Mouse (Mus musculus): ENCODE measurements around the gene Nr2e3. TPM values are rescaled to one million over a fixed set of nuclear protein-coding genes. Genes with fewer than 3 reads are reported as not detected.
"Not testable (repeated sequence)": the region's sequence is repeated elsewhere in the genome, so short reads cannot be mapped to it uniquely, and the experiment has no call there.

The Nr2e3 gene
- total RNA-seq, 2 experiments from 2014 or later: not detected

DNA sequence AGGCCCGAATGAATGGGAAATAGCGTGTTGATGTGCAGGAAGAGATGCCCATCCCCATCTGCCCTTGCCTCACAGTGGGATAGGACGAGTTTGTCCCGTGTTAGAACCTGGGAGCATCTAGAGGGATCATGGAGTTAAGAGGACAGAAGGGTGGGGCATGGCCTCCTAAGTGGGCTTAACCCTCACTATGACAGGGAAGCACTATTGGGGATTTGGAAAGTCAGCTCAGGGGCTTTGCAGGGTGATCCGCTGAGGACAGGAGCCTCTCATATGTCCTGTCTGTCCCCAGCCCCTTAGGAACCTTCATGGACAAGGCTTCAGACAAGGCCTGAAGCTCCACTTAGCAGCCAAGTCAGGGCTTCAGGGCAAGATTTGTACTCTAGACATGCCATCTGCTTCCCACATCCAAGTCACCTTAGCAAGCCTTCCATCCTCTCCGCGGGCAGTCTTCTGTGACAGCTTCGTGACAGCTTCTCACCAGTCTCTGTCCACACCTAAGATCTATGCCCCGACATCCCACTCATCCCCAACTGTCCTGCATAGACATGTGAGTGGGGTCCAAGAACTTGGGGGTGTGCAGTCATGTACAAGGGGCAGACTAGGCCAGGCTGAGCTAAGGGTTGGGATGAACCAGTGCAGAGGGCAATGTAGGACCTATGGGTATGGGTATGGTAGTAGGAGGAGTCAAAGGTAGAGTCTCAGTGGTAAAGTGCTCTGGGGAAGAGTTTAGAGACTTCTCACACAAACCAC lies 9.3 kb downstream of the Nr2e3 start:
- no peak for DNase-seq

DNA sequence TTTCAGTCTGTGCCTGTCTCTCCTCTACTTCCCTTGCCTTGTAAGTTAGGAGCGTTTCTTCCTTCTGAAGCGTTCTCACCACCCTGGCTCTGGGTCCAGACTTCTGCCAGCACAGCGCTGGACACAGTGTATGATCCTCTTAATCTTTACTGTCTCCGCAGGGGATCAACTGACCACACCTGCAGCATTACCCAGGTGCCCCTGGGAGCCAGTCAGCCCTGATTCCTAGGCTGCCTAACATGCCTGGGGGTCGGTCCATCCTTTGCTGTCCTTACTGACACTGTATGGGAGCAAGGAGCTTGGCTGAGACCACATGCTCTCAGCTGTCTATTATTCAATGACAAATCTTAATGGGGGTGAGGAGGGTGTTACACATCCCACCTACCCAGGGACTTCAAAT lies 10.5 kb downstream of the Nr2e3 start:
- DNase-seq: no peak

DNA sequence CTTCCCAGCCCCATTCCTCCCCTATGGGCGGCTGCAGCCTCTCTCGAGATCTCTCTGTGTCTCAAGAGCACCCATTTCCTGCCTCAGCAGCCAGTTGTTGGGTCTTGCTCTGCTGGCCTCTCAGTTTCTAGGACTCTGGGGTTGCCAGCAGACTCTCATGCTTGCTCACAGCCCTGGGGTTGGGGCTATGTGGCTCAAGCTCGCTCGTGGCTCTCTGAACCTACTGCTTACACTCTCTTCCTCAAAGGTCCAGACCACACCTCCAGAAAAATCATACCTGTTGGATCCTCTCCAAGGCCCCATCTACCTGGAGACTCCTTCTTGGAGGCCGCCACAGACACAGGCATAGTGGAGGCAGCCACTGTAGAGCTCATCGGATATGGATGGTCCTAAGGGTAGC lies 10.9 kb downstream of the Nr2e3 start:
- no peak for DNase-seq

DNA sequence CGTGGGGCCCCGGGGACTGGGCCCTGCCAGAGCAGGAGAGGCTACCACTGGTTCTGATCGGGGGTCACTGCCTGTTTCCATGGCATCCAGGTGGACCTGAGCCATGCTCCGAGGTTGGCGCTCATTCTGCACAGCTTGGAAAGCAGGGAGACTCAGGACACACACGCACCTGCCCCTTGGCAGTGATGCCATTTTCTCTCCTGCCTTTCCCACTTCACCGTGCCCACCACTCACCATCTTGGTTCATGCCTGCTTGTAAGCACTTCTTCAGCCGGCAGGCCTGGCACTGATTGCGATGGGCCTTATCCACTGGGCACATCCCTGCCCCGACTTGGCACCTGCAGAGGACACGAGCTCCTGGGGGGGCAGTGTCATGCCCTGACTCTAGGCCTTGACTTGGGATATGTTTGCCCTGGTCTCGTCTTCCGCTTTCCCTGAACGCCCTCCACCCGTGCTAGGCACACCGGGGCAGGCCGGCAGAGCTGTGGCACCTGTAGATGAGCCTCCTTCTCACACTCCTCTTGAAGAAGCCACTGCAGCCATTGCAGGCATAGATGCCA lies 11.7 kb downstream of the Nr2e3 start:
- no peak for DNase-seq

DNA sequence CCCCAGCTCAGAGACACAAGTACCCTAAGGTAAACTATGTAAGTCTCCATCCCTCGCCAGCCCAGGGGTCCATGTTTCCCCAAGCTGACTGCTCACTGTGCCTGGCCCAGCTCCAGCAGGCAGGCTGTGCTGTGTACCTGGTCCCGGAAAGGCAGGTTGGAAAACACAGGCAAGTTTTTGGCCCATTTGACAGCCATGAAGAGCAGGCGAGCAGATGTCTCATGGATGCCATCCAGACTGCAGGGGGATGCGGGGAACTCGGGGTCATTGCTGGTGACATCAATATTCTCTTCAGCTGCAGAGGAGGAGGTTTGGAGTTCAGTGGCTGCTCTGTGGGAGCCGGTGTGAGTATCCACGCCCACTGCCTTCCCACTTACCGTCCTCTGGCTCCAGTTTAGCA lies 12.2 kb downstream of the Nr2e3 start:
- no peak for DNase-seq

DNA sequence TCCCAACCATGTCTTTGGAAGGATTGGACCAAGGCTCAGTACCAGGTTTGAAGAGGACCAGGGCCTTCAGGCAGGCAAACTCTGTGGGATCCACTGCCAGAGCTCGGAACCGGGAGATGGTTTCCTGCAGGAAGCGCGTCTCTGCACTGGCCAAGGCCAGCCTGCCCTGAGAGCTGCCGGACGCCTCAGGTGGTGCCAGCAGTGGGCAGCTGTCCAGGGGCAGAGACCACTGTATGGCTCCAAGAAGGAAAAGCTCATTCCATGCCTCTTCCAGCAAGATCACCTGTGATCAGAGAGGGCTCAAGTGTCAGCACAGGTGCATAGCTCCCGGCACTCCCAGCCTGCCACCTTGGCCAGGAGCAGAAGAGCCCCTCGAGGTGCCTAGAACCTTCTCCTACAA lies 13.2 kb downstream of the Nr2e3 start:
- peak; percentile 33 to 52 for DNase-seq

DNA sequence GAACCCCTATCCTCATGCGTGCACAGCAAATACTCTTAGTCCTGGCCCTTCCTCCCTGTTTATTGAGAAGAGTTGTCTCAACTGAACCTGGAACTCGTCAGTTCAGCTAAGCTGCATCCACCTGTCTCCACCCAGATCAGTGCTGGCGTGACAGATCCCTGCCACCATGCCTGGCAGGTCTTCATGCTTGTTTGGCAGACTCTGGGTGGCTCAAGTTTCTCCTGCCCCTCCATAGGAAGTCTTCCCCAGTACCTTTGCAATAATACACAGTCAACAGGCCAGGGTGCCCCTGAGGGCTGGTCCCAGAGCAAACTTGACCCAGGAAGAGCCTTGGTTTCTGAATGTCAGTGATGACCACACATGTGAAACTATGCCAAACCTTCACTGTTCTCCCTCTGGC lies 15.2 kb downstream of the Nr2e3 start:
- no peak for DNase-seq

DNA sequence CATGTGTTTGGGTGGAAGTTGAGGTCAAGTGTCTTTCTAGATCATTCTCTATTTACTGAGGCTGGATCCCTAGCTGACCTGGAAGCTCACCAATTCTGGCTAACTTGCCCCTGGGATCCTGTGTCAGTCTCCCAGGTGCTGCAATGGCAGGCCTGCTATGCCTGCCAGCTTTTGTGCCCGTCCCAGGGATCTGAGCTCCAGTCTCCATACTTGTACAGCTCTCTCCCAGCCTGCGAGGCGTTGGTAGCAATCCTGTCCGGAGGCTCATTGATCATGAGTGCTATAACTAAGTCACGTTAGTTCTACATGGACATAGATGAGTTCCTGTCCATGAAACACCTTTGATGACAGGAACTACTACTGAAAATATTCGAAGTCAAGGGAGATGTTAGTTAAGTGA lies 16.6 kb downstream of the Nr2e3 start:
- no peak for DNase-seq

DNA sequence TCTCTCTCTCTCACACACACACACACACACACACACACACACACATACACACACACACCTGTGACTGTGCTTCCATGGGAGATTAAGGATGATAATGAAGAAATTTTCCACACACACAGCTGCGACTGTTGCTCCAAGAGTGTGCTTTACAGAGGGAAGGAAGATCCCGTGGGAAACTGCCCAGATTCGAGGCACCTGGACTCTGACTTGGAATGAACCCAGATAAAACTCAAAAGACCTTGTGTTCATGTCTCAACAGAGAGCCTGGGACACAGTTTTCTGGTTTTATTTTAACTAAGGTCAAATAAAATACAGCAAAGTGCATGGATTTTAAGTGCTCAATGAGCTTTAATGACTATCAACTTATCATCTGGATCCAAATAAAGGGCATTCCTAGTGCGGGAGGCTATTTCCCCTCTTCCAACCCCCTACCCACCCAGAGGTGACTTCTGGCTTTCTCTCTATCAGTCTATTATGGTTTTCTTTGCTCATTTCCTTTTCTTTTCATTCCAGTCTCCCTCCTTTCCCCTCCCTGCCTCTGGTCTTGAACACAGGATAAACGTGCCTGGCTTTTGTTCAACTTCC lies 17.9 kb downstream of the Nr2e3 start:
- no peak for DNase-seq

DNA sequence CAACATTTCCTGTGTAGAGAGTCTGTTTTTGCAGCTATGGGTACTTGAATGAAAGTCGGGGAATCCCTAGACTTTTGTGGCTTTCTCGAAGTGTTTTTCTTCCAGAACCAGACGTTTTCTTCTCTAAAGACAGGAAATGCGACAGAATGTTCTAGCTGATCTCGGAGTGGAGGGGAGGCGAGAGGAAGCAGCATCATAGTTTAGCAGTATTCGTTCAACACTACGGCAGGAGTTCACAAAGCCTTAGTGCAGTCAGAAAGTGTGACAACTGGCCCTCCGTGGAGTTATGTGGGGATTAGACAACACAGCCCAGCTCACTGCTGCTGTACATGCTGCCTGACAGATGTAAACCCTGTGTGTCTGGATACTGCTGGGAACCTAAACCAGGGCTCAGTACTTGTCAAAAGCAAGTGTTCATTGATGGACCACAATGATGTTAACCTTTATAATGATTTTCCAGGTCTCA lies 18.5 kb downstream of the Nr2e3 start:
- DNase-seq: no peak

DNA sequence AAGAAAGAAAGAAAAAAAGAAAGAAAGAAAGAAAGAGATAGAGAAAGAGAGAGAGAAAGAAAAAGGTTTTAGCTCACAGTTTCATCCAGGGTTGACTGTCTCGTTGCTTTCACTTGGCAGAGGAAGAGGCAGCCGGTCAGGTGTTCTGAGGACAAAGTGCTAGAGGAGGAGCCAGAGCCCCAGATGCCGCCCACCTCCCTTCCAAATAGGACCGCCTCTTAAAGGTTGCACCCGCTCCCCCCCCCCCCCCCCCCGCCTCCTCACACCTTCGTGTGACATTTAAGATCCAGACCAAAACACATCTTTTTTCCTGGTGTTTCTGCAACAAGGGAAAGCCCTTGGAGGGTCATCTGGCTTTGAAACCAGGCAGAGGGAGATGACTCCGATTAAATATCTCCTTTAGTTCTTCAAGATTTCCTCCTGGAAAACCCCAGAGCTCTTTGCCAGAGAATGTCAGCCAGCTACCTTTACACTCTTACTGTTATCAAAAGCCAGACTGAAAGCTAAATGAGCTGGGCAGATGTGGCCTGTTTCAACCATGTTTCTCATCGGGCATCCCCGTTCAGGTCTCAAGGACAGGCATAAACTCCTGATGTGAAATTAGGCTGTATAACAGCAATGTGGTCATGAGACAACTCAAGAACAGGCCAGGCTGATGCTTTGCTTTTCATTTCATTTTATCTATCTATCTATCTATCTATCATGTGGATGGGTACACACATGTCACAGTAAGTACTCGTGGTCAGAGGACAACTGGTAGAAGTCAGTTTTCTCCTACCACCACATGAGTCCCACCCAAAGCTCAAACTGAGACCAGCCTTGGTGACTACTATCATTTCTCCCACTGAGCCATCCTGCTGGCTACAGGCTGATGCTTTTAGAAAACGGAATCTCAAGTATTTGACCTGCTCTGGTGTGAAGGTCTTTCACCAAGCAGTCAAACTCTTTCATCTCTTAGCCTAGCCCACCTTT lies 19.3 kb downstream of the Nr2e3 start:
- DNase-seq: no peak

DNA sequence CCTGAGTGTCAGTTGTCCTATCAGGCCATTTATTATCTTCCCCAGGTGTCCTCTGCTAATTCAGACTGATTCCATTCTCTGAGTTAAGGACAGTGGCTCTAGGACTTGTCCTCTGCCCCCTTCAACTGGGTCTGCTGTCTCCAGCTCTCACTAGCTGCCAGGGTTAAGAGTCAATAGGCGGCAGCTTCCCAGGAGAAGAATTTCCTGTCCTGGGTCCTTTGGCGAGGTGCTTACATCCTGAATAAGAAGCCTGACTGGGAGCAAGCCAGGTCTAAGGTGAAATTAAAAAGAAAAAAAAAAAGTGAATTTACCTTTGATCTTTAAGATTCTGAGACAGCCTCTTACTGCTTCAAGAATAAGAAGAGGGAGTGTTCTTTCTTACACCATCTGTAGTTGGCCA lies 20.8 kb downstream of the Nr2e3 start:
- DNase-seq: no peak

DNA sequence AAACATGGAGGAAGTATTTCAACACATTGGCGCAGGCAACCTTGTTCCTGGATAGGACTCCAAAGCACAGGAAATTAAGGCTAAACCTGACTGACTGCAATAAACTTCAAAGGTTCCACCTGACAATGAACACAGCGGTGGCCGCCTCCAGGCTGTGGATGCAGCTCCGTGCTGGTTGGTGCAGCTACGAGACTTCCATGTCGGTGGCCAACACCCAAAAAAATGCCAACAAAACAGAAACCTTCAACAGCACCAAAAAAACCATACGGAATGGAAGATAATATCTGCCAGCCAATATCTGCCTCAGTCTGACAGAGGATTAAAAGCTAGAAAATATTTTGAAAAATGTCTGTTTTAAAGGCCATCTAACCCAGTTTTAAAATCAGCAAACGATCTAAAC lies 21.9 kb downstream of the Nr2e3 start:
- DNase-seq: no peak

DNA sequence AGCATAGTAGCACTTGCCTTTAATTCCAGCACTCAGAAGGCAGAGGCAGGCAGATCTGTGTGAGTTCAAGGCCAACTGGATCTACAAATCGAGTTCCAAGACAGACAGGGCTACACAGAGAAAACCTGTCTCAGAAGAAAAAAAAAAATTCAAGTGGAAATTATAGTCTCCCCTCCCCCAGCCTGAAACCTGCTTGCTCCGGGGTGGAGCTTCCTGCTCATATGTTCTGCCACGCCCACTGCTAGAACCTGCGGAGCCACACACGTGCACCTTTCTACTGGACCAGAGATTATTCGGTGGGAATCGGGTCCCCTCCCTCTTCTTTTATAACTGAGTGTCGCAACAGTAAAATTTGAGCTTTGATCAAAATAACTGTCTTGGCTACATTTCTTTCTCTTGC lies 24.6 kb downstream of the Nr2e3 start:
- DNase-seq: not testable (repeated sequence)

DNA sequence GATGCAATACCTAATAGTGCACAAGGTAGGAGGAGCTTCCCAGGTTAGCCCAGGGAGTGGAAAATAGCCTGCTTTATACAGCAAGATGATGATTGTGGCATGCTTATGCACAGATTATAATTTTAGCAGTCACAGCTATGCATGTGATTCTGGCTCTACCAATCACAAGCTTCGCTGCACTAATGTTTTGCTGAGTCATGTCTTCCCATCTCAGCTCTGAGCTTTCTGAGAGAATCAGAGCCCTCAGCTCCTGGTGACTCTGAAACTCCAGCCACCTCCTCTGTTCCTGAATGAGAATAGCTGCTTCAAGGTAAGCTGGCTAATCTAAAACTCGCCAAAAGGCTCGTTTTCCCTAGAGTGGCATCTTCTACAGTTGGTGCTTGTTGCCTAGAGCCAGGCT lies 30.2 kb downstream of the Nr2e3 start:
- DNase-seq: no peak

DNA sequence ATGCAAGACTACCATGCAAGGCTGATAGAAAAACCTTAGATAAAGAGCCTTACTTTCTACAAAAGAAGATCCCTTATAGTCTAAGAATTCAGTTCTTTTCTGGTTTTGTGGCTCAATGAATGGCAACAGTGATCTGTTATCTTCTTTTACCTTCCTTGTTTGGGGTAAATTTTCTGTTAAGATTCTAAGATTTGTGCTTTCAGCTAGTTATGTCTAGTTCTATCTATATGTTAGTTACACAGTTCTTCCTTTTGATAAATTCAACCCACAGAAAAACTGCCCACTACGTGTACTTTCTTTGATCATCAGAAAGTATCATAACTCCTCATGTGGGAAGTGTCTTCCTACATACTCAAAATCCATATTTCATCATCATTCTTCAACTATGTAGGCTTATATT lies 45.7 kb downstream of the Nr2e3 start:
- DNase-seq: no peak

DNA sequence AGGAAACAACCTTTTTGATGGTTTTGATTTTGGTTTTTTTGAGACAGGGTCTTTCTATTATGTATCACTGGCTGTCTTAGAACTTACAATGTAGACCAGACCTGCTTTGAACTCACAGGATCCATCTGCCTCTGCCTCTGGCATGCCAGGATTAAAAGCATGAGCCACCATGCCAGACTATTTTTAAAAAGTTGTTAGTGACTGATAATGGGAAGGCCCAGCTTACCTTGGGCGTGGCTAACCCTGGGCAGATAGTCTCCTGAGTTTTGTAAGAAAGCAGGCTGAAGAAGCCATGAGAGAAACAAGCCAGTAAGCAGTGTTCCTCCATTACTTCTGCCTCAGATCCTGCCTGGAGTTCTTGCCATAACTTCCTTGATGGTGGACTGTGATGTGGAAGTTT lies 57.1 kb downstream of the Nr2e3 start:
- no peak for DNase-seq

Other genes starting within 250 kb of the Nr2e3 start
- gene Senp8, start 209.9 kb downstream of the Nr2e3 start, total RNA-seq (2021): 10 to 100 TPM in 1 of 2 experiments, 1 to 10 TPM in 1; 8.2 to 10.4 TPM
- 10 to 100 TPM; 14.6 to 16.2 TPM for gene Myo9a, start 209.8 kb downstream of the Nr2e3 start, total RNA-seq (2021)